Comparison of ENCODE assay signal across 26 mouse cellular contexts in the genomic region with DNA sequence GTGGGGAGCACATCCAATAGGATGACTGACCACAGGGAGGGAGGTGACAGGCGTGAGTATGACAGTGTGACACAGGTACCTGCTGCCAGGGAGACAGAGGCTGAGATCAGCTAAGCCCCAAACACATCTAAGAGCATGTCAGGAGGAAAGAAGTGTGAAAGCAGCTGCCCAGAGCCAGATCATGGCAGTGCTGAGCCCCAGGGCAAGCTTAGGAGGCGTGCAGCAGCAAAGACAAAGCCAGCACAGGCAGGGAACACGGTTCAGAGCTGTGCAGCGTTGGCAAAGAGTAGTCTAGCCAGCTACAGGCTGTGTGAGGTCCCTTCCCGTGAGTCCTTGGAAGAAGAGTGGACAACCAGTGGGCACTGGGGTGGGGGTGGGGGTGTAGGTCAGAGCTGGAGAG. TPM values are rescaled to one million over a fixed set of nuclear protein-coding genes. Genes with fewer than 3 reads are reported as not detected.
A peak's percentile ranks its signal among the peaks of the same experiment; 100 is the strongest.
DNase-seq lines count a peak whose midpoint lies in the region; ATAC-seq and TF ChIP-seq lines count a peak whose summit lies in the region.
"Had no signal": no experiment of that assay in that cellular context is flagged by ENCODE, and none has a peak within 500 bp of the region (broad histone marks: within the 10 kb centered on the region; RNA-seq: fewer than 3 reads in every experiment).

No protein-coding gene starts in this region.

- H3K4me3 ChIP-seq in heart, embryonic 16.5 days (ENCODE audit: low read length), result no peak overlapping the region
- no peak overlapping the region for H3K4me3 ChIP-seq in heart, adult 2 months
- H3K4me3 ChIP-seq in left cerebral cortex, adult 2 months, result no peak overlapping the region
- H3K4me3 ChIP-seq: heart, embryonic 13.5 days; limb, embryonic 12.5 days; liver, embryonic 15.5 days; midbrain, embryonic 12.5 days; neural tube, embryonic 12.5 days; stomach, embryonic 15.5 days had no signal

- TF ChIP-seq CTCF in heart, adult 2 months (IDR thresholded peaks at IDR 0.05), result no peak
- TF ChIP-seq CTCF in left cerebral cortex, adult 2 months (IDR thresholded peaks at IDR 0.05), result no peak

- H3K4me2 ChIP-seq in heart, embryonic 16.5 days (ENCODE audit: low read depth, low read length), result no peak overlapping the region
- H3K4me2 ChIP-seq: heart, embryonic 13.5 days; limb, embryonic 12.5 days; liver, embryonic 15.5 days; lung, embryonic 14.5 days; midbrain, embryonic 12.5 days; neural tube, embryonic 12.5 days; stomach, embryonic 15.5 days had no signal

- ATAC-seq in heart, embryonic 16.5 days (replicated peaks; ENCODE audit: extremely low read depth, insufficient read depth, low FRiP score), result no peak
- ATAC-seq: activated CD4-positive, CD25-positive, alpha-beta regulatory T cell, adult 4 months; forebrain, postnatal 0 days; intestine, embryonic 16.5 days had no signal

- TF ChIP-seq EP300 in heart, adult 2 months (IDR thresholded peaks at IDR 0.05; ENCODE audit: insufficient read depth, low read depth, low read length), result no peak

- H3K27me3 ChIP-seq in heart, embryonic 16.5 days (ENCODE audit: control insufficient read depth, insufficient read depth, low read length), result peaks cover 22% of the 10 kb centered on the region
- peaks cover 6% of the 10 kb centered on the region for H3K27me3 ChIP-seq in heart, adult 2 months (ENCODE audit: control insufficient read depth, insufficient read depth, low read length)

- no peak for DNase-seq in heart, adult 2 months
- DNase-seq in left cerebral cortex, adult 2 months (ENCODE audit: extremely low spot score in 1 of 2, low spot score in 2 of 2), result no peak
- DNase-seq in left cerebral cortex, adult 18-20 months (ENCODE audit: low spot score in 2 of 2), result no peak
- peak; percentile 55 for DNase-seq in retina, postnatal 1 day
- no peak for DNase-seq in retina, embryonic 14.5 days (ENCODE audit: low spot score)
- DNase-seq in T-cell, adult 2 months (ENCODE audit: low spot score), result no peak
- DNase-seq: B cell, adult 2 months; forebrain, postnatal 0 days; kidney, adult 8-10 months; kidney, postnatal 4 days; lung, embryonic 14.5 days; lung, postnatal 14 days; right cerebral cortex, postnatal 25 days; thymus, adult 18-20 months; thymus, postnatal 25 days had no signal

- intact Hi-C loops in heart, adult 2 months (cut with DNase I), result no loop called here
- intact Hi-C loops in left cerebral cortex, adult 2 months (cut with DNase I), result no loop called here

- no peaks in the 10 kb centered on the region for H3K79me2 ChIP-seq in heart, adult 2 months (replicated peaks; ENCODE audit: control insufficient read depth, insufficient read depth, low read length)

- H3K9me3 ChIP-seq in heart, embryonic 16.5 days (replicated peaks; ENCODE audit: control insufficient read depth, low read length), result no peaks in the 10 kb centered on the region
- H3K9me3 ChIP-seq: heart, embryonic 13.5 days; limb, embryonic 12.5 days; liver, embryonic 15.5 days; midbrain, embryonic 12.5 days; neural tube, embryonic 12.5 days; stomach, embryonic 15.5 days had no signal

- H3K36me3 ChIP-seq in heart, embryonic 16.5 days (ENCODE audit: control insufficient read depth, insufficient read depth), result no peaks in the 10 kb centered on the region
- H3K36me3 ChIP-seq in heart, adult 2 months (ENCODE audit: control insufficient read depth, insufficient read depth, low read length), result no peaks in the 10 kb centered on the region
- H3K36me3 ChIP-seq: heart, embryonic 13.5 days; limb, embryonic 12.5 days; liver, embryonic 15.5 days; midbrain, embryonic 12.5 days; neural tube, embryonic 12.5 days; stomach, embryonic 15.5 days had no signal

- TF ChIP-seq POLR2A in heart, adult 2 months (IDR thresholded peaks at IDR 0.05; ENCODE audit: insufficient read depth, low read depth, low read length), result no peak

- WGBS in heart, embryonic 16.5 days, result 56% methylated on average over 5 of the region's 5 CpGs
- WGBS in heart, adult 2 months, result 68% methylated on average over 5 of the region's 5 CpGs

- peak overlapping the region; percentile 71 for H3K27ac ChIP-seq in heart, embryonic 16.5 days (ENCODE audit: low read length)
- H3K27ac ChIP-seq in heart, adult 2 months, result no peak overlapping the region
- peak overlapping the region; percentile 8; the same call in 1 of the 2 replicates for H3K27ac ChIP-seq in left cerebral cortex, adult 2 months
- H3K27ac ChIP-seq: heart, embryonic 13.5 days; kidney, postnatal 0 days; limb, embryonic 12.5 days; liver, embryonic 15.5 days; midbrain, embryonic 12.5 days; neural tube, embryonic 12.5 days; stomach, embryonic 15.5 days had no signal

- peaks cover 28% of the 10 kb centered on the region for H3K4me1 ChIP-seq in heart, embryonic 16.5 days (ENCODE audit: control insufficient read depth, insufficient read depth, low read length)
- peaks cover 7% of the 10 kb centered on the region for H3K4me1 ChIP-seq in heart, adult 2 months (ENCODE audit: control insufficient read depth, insufficient read depth, low read length)
- H3K4me1 ChIP-seq: liver, embryonic 15.5 days had no signal

- H3K9ac ChIP-seq in heart, embryonic 16.5 days (ENCODE audit: low read length), result no peak overlapping the region
- no peak overlapping the region for H3K9ac ChIP-seq in heart, adult 2 months (ENCODE audit: low read depth, low read length)
- H3K9ac ChIP-seq: forebrain, postnatal 0 days; heart, embryonic 13.5 days; limb, embryonic 12.5 days; liver, embryonic 15.5 days; lung, embryonic 14.5 days; midbrain, embryonic 12.5 days; neural tube, embryonic 12.5 days; stomach, embryonic 15.5 days had no signal

RNA-seq across cellular contexts. Expression of gene Elfn2, which starts 40.9 kb away (rescaled TPM):
- polyA plus RNA-seq in heart, embryonic 16.5 days (2015; fragmentation: Nextera tagmentation; extraction: Ambion mirVana), result 0.16 and 0.55 TPM in 2 replicates
- 1 to 10 TPM; 1.3 to 3.4 TPM for total RNA-seq in heart, adult 2 months (2021)
- polyA plus RNA-seq in heart, adult 2 months (2012; rRNA removed), result 0.16 and 0.35 TPM in 2 replicates
- total RNA-seq in left cerebral cortex, adult 2 months (2021), result 100 to 1,000 TPM; 144 to 177 TPM
- total RNA-seq in left cerebral cortex, adult 18-20 months (2021), result 100 to 1,000 TPM; 165 to 168 TPM
- total RNA-seq: liver, adult 2 months had no signal
- polyA plus RNA-seq: activated CD4-positive, CD25-positive, alpha-beta regulatory T cell, adult 4 months; liver, adult 2 months; liver, embryonic 15.5 days had no signal

Comparison
In these comparisons a context has a peak if more than half of its experiments do, and no peak if none do; other contexts are left out.
1. RNA of gene Elfn2, which starts 40.9 kb away (total RNA-seq): 144 to 177 TPM in left cerebral cortex, adult 2 months and 165 to 168 TPM in left cerebral cortex, adult 18-20 months; 1.3 to 3.4 TPM in heart, adult 2 months; every median in the first group is over 10 times any median in the second.